Mouse (Mus musculus) adrenal gland, postnatal 14 days (tissue): ENCODE data around the gene Ror1. TPM values are rescaled to one million over a fixed set of nuclear protein-coding genes. Genes with fewer than 3 reads are reported as not detected.

Experiments used
- total RNA-seq: library from RNA; stranded (reverse); gene quantifications from 2 replicates; pipeline ENCODE4 v1.2.3, GENCODE M21; 2021

Ror1 gene
- total RNA-seq, 1 experiment from 2014 or later: 4.6 TPM

Other genes starting within 250 kb of the Ror1 start
- 99.1 and 125 TPM in 2 replicates for gene Pgm1, start 166.4 kb upstream of the Ror1 start, total RNA-seq
- 6.6 and 7.0 TPM in 2 replicates for gene Itgb3bp, start 166.0 kb upstream of the Ror1 start, total RNA-seq